Mouse (Mus musculus): ENCODE results near the gene Ugt2a2.

- TF ChIP-seq POLR2AphosphoS2 (IDR thresholded peaks at IDR 0.05; ENCODE audit: low read length) (no peak), SIN3A (IDR thresholded peaks at IDR 0.05; ENCODE audit: low read length) (no peak), CTCF (IDR thresholded peaks at IDR 0.05 in 2 of 3, conservative IDR thresholded peaks at IDR 0.05 in 1 of 3; ENCODE audit: control insufficient read depth in 1 of 3, insufficient read depth in 1 of 3, low read depth in 2 of 3, low read length in 3 of 3, poor library complexity in 1 of 3, severe bottlenecking in 1 of 3) (no peak), ELF1 (IDR thresholded peaks at IDR 0.05; ENCODE audit: low read depth, low read length) (no peak), EP300 (IDR thresholded peaks at IDR 0.05; ENCODE audit: low read depth in 1 of 2, low read length in 2 of 2) (no peak)
Observed at GRCm38 (mm10) chr5:87482160-87482559, at the start of gene Ugt2a2.
